Mouse (Mus musculus) G1E (cell line): ENCODE results near the gene Rab3gap1. TPM values are rescaled to one million over a fixed set of nuclear protein-coding genes. Genes with fewer than 3 reads are reported as not detected.

ENCODE experiments used
- ATAC-seq: 2 replicates; pipeline ENCODE4 v1.8.0; 2016; ENCODE audit warnings: mild to moderate bottlenecking; ENCODE audit not compliant: insufficient number of reproducible peaks, poor library complexity, low FRiP score, severe bottlenecking; ENCODE audit errors: extremely low read depth
- DNase-seq: peaks from one replicate; pipeline ENCODE4 v3.0.0; 2012; ENCODE audit warnings: low spot score
- H3K27me3 ChIP-seq: 2 replicates; pipeline ENCODE4 v1.6.1; 2012; ENCODE audit warnings: mild to moderate bottlenecking, low read length, inconsistent platforms; ENCODE audit not compliant: insufficient read depth
- H3K36me3 ChIP-seq: replicated peaks from 2 replicates; pipeline ENCODE3; 2012; ENCODE audit warnings: mild to moderate bottlenecking, inconsistent platforms
- H3K4me1 ChIP-seq: 2 replicates; pipeline ENCODE4 v1.6.1; 2012; ENCODE audit warnings: low read depth, low read length, inconsistent platforms, mixed read lengths; ENCODE audit not compliant: insufficient read depth
- H3K4me3 ChIP-seq: 2 replicates; pipeline ENCODE4 v1.5.1; 2012; ENCODE audit warnings: low read depth, mild to moderate bottlenecking, inconsistent platforms, low read length, moderate library complexity, mixed read lengths
- H3K9me3 ChIP-seq: replicated peaks from 2 replicates; pipeline ENCODE4 v1.6.1; 2012; ENCODE audit warnings: inconsistent platforms
- CTCF ChIP-seq: IDR thresholded peaks from 2 replicates; pipeline ENCODE4 v1.5.1; 2012; ENCODE audit warnings: low read depth, low read length, inconsistent platforms, mixed read lengths
- GATA1 ChIP-seq: IDR thresholded peaks from 2 replicates; pipeline ENCODE4 v1.6.1; 2012; ENCODE audit warnings: borderline replicate concordance, low read length, inconsistent platforms, mixed read lengths
- GATA2 ChIP-seq: IDR thresholded peaks from 2 replicates; pipeline ENCODE4 v1.6.1; 2012; ENCODE audit warnings: low read depth, low read length, inconsistent platforms, borderline replicate concordance
- POLR2AphosphoS5 ChIP-seq: IDR thresholded peaks from 2 replicates; pipeline ENCODE4 v1.6.1; 2012; ENCODE audit warnings: low read depth, low read length, inconsistent platforms; ENCODE audit not compliant: insufficient replicate concordance
- TAL1 ChIP-seq: conservative IDR thresholded peaks from 2 replicates; pipeline ENCODE4 v1.6.1; 2012; ENCODE audit warnings: low read depth, low read length, inconsistent platforms, mixed read lengths
- polyA plus RNA-seq: library from polyadenylated mRNA; stranded (reverse); fragments of >175 nt; gene quantifications from 2 replicates; pipeline ENCODE4 v1.2.3, GENCODE M21; 2012
- total RNA-seq, 2 experiments: library from RNA; stranded (forward) in 1 of 2; stranded (reverse) in 1 of 2; fragments of 200-1000 nt in 1 of 2; fragments of >200 nt in 1 of 2; fragmentation: Nextera tagmentation in 1 of 2; gene quantifications; 2 replicates each; pipeline ENCODE4 v1.2.3; 2014 to 2017

Gene Rab3gap1
- total and polyA plus RNA-seq, 3 experiments: 29.0 to 70.8 (median 36.0) TPM

DNA sequence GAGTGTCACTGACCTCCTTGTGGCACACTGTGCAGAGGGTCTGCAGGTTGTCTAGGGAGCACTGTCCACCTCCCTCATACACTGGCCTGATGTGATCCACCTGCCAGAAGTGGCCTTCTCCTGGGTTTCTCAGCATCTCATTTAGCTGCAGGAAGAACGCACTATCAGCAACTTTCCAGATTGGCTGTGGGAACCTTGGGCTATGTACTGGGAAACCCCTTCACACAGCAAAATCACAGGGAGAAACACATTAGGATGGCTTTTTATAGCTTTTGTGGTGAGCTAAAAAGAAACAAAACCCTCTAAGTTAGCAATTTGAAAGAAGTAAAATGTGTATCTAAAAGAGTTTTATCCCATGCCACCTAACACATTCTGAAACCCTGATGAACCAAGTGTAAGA lies 88.0 kb downstream of the Rab3gap1 start:
- Histone ChIP-seq H3K4me1 (peaks cover 2% of the 10 kb centered on the region; the same call in 1 of the 2 replicates), H3K4me3 (no peak overlapping the region), H3K36me3 (peaks cover 50% of the 10 kb centered on the region), H3K9me3 (no peaks in the 10 kb centered on the region), H3K27me3 (no peaks in the 10 kb centered on the region)
- ATAC-seq (no peak), DNase-seq (no peak)
- TF ChIP-seq GATA1 (no peak), GATA2 (no peak), CTCF (no peak), POLR2AphosphoS5 (no peak), TAL1 (no peak)

DNA sequence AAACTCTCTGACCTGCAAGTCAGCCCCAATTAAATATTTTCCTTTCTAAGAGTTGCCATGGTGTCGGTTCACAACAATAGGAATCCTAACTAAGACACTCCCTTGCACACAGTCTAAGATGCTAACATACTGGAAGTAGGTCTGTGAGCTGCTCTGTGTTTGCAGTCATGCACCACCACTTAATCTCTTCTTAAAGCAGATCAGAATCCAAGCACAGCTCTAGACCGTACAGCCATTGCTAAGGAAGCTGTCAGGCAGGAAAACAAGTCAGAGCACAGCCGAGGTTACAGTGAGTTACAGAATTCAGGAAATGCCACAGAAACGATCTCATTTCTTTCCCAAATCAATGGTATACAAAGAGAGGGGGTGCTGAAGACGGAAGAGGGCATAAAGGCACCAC lies 90.2 kb downstream of the Rab3gap1 start:
- Histone ChIP-seq H3K4me3 (no peak overlapping the region), H3K9me3 (no peaks in the 10 kb centered on the region), H3K27me3 (no peaks in the 10 kb centered on the region), H3K4me1 (peaks cover 2% of the 10 kb centered on the region; the same call in 1 of the 2 replicates), H3K36me3 (peaks cover 44% of the 10 kb centered on the region)
- DNase-seq (no peak), ATAC-seq (no peak)
- no peak for TF ChIP-seq TAL1
- TF ChIP-seq POLR2AphosphoS5: no peak
- no peak for TF ChIP-seq GATA2
- TF ChIP-seq GATA1: no peak
- no peak for TF ChIP-seq CTCF

DNA sequence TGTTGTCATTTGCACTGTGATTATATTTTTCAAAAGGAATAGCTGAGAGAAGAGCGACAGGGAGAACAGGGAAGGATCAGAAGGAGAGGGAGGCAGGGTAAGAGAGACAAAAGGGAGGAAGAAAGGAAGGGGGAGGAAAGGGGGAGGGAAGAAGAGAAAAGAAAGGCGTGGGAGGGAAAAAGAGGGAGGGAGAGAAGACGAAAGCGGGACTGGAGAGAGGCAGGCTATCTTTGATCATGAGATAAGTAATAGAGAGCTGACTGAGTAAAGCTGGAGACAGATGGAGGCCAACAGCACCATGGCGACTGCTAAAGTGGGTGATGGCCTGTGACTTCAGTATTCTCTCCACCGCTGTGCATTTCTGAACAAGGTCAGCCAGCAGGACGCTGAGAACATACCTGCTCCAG lies 90.7 kb downstream of the Rab3gap1 start:
- Histone ChIP-seq H3K27me3 (no peaks in the 10 kb centered on the region), H3K4me1 (peaks cover 2% of the 10 kb centered on the region; the same call in 1 of the 2 replicates), H3K36me3 (peaks cover 45% of the 10 kb centered on the region), H3K4me3 (no peak overlapping the region), H3K9me3 (no peaks in the 10 kb centered on the region)
- no peak for DNase-seq
- TF ChIP-seq CTCF (no peak), POLR2AphosphoS5 (no peak), GATA1 (no peak), TAL1 (no peak), GATA2 (no peak)
- no peak for ATAC-seq

DNA sequence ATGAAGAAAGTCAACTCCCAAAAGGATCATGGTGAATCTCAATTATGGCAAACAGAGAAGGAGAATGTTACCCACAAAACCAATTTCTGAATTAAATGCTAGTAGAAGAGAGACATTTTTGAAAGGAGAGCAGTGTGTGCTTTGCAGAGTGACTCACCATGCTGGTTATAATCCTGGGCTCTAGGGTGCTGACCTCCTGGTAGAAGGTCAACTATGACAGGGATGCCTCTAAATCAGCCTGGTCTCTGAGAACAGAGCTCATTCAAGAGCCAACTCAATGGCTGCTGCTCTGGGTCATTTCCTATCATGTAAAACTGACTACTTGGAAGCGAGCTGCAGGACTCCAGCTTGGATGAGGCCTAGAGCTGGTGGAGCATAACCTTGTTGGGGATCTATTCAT lies 92.6 kb downstream of the Rab3gap1 start:
- Histone ChIP-seq H3K27me3 (no peaks in the 10 kb centered on the region), H3K4me3 (no peak overlapping the region), H3K4me1 (peaks cover 2% of the 10 kb centered on the region; the same call in 1 of the 2 replicates), H3K36me3 (peaks cover 45% of the 10 kb centered on the region), H3K9me3 (no peaks in the 10 kb centered on the region)
- DNase-seq: no peak
- no peak for TF ChIP-seq CTCF
- TF ChIP-seq POLR2AphosphoS5: no peak
- TF ChIP-seq GATA1: no peak
- no peak for TF ChIP-seq TAL1
- no peak for TF ChIP-seq GATA2
- no peak for ATAC-seq

DNA sequence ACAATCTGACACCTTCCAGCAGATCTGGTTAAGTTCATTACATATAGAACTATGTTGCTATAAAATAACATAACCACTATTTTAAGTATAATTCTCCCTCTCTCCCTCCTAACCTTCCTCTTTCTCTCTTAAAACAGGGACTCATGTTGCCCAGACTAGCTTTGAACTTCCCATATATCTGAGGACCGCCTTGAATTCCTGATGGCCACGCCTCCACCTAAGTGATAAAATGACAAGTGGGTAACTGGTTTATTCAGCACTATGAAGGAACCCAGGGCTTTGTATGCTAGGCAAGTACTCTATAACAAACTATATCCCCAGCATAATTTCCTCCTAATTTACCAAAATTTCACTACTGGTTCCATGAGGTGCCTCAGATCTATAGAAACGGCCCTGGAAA lies 94.8 kb downstream of the Rab3gap1 start:
- ATAC-seq (no peak), DNase-seq (no peak)
- TF ChIP-seq GATA2: no peak
- no peak for TF ChIP-seq POLR2AphosphoS5
- TF ChIP-seq GATA1: no peak
- TF ChIP-seq TAL1: no peak
- TF ChIP-seq CTCF: no peak
- H3K4me3 ChIP-seq: no peak overlapping the region
- H3K9me3 ChIP-seq: no peaks in the 10 kb centered on the region
- H3K27me3 ChIP-seq: no peaks in the 10 kb centered on the region
- H3K36me3 ChIP-seq: peaks cover 34% of the 10 kb centered on the region
- peaks cover 2% of the 10 kb centered on the region; the same call in 1 of the 2 replicates for H3K4me1 ChIP-seq

DNA sequence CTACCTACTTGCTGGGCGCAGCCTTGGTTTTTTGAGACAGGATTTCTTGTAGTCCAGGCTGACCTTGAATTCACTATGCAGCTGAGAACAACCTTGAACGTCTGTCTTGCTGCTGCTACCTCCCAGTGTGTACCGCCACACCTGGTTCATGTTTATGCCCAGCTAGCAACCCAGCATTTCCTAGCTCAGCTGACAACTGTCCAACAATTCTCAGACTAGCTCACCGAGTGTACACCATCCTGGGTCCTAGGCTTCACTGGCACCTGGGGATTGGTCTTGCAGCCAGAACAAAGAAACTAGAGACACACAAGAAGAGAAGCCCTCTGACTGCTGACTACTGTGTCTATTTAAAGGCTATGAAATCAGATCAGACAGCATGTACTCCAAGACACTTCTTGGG lies 102.3 kb downstream of the Rab3gap1 start:
- H3K36me3 ChIP-seq: peaks cover 21% of the 10 kb centered on the region
- H3K27me3 ChIP-seq: no peaks in the 10 kb centered on the region
- ATAC-seq (no peak), DNase-seq (no peak)
- H3K9me3 ChIP-seq: no peaks in the 10 kb centered on the region
- TF ChIP-seq GATA2 (no peak), GATA1 (no peak), CTCF (no peak), POLR2AphosphoS5 (no peak), TAL1 (no peak)
- H3K4me1 ChIP-seq: no peaks in the 10 kb centered on the region
- no peak overlapping the region for H3K4me3 ChIP-seq
